Mouse (Mus musculus): ENCODE measurements around the gene Atg7. TPM values are rescaled to one million over a fixed set of nuclear protein-coding genes. Genes with fewer than 3 reads are reported as not detected.

Atg7 gene
- polyA plus RNA-seq, 1 experiment from 2014 or later, result 17.7 TPM

DNA sequence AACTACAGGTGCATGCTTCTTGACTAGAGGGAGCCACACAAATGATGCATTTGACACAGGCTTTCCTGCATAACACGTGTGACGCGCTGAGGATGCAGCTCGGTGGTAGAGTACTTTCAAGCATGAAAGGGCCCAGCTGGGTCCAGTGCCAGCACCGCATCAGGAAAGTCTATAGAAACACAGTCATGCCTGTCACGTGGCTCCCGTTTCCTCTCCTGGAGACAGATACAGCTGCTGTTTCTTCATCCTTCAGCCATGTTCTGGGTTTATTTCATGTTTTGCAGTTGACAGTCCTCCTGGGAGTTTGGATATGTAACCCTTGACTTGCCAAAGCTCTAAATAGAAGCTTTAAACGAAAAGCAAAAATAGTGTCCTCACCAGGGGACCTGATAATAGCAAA lies 135.8 kb downstream of the Atg7 start:
- Histone ChIP-seq H3K27ac (no peak overlapping the region), H3K36me3 (replicated peaks) (no peaks in the 10 kb centered on the region), H3K9me3 (no peaks in the 10 kb centered on the region), H3K4me2 (no peak overlapping the region), H3K9ac (no peak overlapping the region), H3K27me3 (replicated peaks) (no peaks in the 10 kb centered on the region), H3K4me1 (peaks cover 19% of the 10 kb centered on the region), H3K4me3 (no peak overlapping the region)
- 36% methylated on average over 8 of the region's 8 CpGs for WGBS
- ATAC-seq (replicated peaks), result no peak

DNA sequence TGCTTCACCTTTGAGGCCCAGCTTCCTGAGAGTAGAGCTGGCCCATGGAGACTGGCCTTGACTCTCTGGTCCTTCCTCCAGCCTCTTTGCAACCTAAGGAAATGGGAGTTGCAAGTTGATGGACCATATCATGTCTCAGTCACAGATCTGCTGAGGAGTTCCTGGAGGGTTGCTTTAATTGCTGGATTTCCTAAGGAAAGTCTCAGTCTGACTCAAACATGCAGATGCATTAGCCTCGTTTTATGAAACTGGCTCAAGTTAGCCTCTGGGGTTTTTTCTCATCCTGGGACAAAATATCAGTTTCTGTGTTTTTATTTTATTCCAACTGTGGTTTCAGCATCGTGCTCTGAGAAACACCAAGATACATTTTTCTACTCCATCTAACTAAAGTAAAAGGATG lies 137.7 kb downstream of the Atg7 start:
- Histone ChIP-seq H3K4me1 (peaks cover 19% of the 10 kb centered on the region), H3K9me3 (no peaks in the 10 kb centered on the region), H3K36me3 (replicated peaks) (no peaks in the 10 kb centered on the region), H3K4me3 (no peak overlapping the region), H3K27ac (no peak overlapping the region), H3K4me2 (no peak overlapping the region), H3K27me3 (replicated peaks) (no peaks in the 10 kb centered on the region), H3K9ac (no peak overlapping the region)
- ATAC-seq (replicated peaks), result no peak
- WGBS, result 80% methylated on average over 2 of the region's 2 CpGs

DNA sequence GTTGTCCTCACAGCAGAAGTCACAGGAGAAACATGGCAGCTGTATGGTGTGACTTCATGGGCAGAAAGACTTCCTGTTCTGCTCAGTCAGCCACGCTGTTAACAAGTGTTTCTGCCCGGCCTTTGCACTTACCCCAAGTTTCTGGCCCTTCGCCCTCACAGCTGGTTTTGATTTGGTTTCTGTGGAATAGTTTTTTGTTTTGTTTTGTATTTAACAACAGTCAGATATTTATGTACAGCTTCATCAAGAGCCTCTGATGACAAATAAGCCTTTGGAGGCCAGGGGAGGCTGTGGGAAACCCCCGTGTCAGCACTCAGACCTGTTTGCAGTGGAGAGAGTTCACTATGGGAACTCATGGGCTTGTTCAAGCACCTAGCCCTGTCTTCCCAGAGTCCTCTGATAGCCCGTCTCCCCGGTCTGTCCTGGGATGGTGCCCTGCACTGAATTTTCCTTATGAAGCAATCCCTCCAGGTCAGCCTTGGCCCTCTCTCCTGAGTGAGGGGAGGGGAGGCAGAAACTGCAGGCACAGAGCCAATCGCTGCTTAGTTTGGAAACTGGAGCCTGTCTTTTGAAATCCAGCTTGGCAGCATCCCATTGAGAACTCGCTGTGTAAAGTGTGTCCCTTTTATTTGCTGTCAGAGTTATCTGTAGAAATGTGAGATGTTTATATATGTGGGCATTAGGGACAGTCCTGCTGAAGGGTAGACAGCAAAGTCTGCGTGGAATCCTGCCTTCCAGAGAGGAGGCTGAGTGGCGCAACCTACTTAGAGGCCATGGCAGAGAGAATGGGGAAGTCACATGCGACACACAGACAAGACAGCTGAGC lies 138.7 kb downstream of the Atg7 start:
- H3K9ac ChIP-seq, result no peak overlapping the region; the same call in 1 of the 2 replicates
- H3K36me3 ChIP-seq (replicated peaks), result no peaks in the 10 kb centered on the region
- H3K4me3 ChIP-seq, result no peak overlapping the region
- H3K4me2 ChIP-seq, result no peak overlapping the region
- 37% methylated on average over 11 of the region's 11 CpGs for WGBS
- no peaks in the 10 kb centered on the region for H3K9me3 ChIP-seq
- peaks cover 19% of the 10 kb centered on the region for H3K4me1 ChIP-seq
- no peak for ATAC-seq (replicated peaks)
- H3K27ac ChIP-seq, result peak overlapping the region; percentile 12; the same call in 1 of the 2 replicates
- no peaks in the 10 kb centered on the region for H3K27me3 ChIP-seq (replicated peaks)

DNA sequence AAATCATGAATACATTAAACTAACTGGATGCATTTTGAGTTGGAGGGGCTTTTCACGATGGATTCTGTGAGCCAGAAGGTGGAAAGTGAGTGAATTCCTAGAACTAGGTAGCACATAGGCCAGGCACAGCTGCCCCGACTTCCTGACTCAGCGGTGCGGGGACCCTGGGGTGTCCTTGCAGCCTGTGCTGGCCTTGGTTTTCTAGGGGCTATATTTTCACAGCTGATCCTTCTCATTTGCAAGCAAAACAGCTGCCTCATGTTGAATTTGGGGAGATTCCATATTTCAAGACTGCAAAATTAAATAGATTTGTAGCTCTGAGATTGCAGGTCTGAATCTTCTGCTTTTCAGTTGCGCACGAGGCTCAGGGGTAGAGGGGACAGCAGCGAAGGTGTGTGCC lies 139.6 kb downstream of the Atg7 start:
- no peak overlapping the region for H3K9ac ChIP-seq
- WGBS, result 70% methylated on average over 7 of the region's 7 CpGs
- no peaks in the 10 kb centered on the region for H3K9me3 ChIP-seq
- H3K36me3 ChIP-seq (replicated peaks), result no peaks in the 10 kb centered on the region
- ATAC-seq (replicated peaks), result no peak
- no peak overlapping the region for H3K27ac ChIP-seq
- peaks cover 19% of the 10 kb centered on the region for H3K4me1 ChIP-seq
- H3K4me2 ChIP-seq, result no peak overlapping the region
- H3K27me3 ChIP-seq (replicated peaks), result no peaks in the 10 kb centered on the region
- H3K4me3 ChIP-seq, result no peak overlapping the region

DNA sequence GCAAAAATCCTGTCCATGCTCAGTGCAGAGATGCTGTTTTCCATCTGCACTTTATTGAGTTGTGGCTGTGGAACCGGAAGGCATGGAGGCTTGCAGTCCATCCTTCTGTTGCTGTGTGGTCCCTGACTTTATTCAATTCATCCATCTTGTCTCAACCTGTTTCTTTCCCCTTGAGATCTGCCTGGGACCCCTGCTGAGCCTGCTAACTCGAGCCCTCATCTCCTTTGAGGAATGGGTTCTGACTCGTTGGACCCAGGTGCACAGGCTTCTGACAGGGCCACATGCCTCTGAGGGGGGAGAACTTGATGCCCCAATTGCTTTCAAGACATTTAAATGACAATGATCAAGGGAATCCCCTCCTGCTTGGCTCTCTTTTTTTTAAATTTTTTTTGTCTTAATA lies 143.6 kb downstream of the Atg7 start:
- no peaks in the 10 kb centered on the region for H3K9me3 ChIP-seq
- H3K4me1 ChIP-seq, result peaks cover 12% of the 10 kb centered on the region
- H3K4me3 ChIP-seq, result no peak overlapping the region
- no peaks in the 10 kb centered on the region for H3K27me3 ChIP-seq (replicated peaks)
- no peak overlapping the region for H3K9ac ChIP-seq
- H3K36me3 ChIP-seq (replicated peaks), result no peaks in the 10 kb centered on the region
- no peak overlapping the region for H3K27ac ChIP-seq
- ATAC-seq (replicated peaks), result no peak
- H3K4me2 ChIP-seq, result no peak overlapping the region
- 38% methylated on average over 3 of the region's 3 CpGs for WGBS

DNA sequence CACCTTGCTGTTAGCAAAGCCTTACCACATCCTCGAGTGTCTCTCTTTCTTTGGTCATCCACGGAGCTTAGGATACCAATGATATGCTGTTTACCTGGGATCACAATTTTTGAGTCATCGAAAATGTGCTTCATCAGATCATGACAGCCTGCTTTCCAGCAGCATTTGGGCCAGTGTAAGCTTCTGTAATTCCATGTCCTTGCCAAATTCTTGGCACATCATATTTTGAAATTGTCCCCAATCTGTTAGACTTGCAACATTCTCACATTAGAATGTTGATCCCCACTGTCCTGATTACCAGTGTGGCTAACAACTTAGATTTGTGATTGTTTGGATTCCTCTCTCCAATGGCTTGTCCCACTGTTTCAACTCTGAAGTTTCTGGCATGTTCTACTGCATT lies 144.7 kb downstream of the Atg7 start:
- no peaks in the 10 kb centered on the region for H3K9me3 ChIP-seq
- H3K4me2 ChIP-seq, result no peak overlapping the region
- peaks cover 2% of the 10 kb centered on the region; the same call in 1 of the 2 replicates for H3K4me1 ChIP-seq
- ATAC-seq (replicated peaks), result no peak
- H3K27ac ChIP-seq, result no peak overlapping the region
- H3K27me3 ChIP-seq (replicated peaks), result no peaks in the 10 kb centered on the region
- WGBS, result 86% methylated on average over 3 of the region's 3 CpGs
- H3K9ac ChIP-seq, result no peak overlapping the region
- no peaks in the 10 kb centered on the region for H3K36me3 ChIP-seq (replicated peaks)
- H3K4me3 ChIP-seq, result no peak overlapping the region

DNA sequence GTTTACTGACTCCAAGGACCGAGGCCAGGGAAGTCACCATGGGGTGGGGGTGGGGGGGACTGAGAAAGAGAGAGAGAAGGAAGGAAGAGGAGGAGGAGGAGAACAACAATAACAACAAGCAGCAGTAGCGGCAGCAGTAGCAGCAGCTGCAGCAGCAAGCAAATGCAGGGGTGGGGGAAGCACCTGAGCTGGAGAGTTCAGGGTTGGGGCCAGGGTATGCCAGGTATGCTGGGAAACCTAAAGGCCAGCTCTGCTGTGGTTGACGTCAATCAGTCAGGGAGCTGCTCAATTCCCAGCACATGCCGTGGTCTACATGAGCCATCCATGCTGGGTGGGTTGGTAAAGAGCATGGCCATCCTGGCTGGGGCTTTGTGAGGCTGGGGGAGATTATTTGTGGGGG lies 145.8 kb downstream of the Atg7 start:
- Histone ChIP-seq H3K4me3 (no peak overlapping the region), H3K36me3 (replicated peaks) (no peaks in the 10 kb centered on the region), H3K9ac (no peak overlapping the region), H3K27ac (no peak overlapping the region), H3K27me3 (replicated peaks) (no peaks in the 10 kb centered on the region), H3K4me2 (no peak overlapping the region), H3K4me1 (no peaks in the 10 kb centered on the region), H3K9me3 (no peaks in the 10 kb centered on the region)
- no peak for ATAC-seq (replicated peaks)
- WGBS, result 75% methylated on average over 4 of the region's 4 CpGs

DNA sequence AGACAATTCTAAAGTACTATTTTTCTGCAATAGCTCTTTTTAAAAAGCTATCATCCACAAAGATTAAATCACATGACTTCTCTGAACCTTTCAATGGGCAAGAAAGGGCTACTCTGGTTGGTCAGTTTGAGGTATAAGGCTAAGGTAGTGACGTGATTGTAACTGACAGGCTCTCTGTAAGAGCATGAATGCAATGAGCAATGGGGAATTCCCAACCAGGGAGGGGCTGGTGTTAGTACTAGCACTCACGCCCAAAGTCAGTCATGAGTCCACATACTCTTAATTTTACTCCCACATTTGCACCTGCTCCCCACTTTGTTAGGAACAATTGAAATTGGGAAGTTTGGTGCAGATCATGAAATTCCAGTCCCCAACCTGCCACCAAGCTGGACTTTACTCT lies 147.2 kb downstream of the Atg7 start:
- WGBS, result 73% methylated on average over 2 of the region's 2 CpGs
- no peak overlapping the region for H3K4me2 ChIP-seq
- no peaks in the 10 kb centered on the region for H3K27me3 ChIP-seq (replicated peaks)
- H3K9ac ChIP-seq, result no peak overlapping the region
- H3K27ac ChIP-seq, result no peak overlapping the region
- no peak overlapping the region for H3K4me3 ChIP-seq
- no peaks in the 10 kb centered on the region for H3K9me3 ChIP-seq
- H3K36me3 ChIP-seq (replicated peaks), result no peaks in the 10 kb centered on the region
- no peak for ATAC-seq (replicated peaks)
- no peaks in the 10 kb centered on the region for H3K4me1 ChIP-seq

DNA sequence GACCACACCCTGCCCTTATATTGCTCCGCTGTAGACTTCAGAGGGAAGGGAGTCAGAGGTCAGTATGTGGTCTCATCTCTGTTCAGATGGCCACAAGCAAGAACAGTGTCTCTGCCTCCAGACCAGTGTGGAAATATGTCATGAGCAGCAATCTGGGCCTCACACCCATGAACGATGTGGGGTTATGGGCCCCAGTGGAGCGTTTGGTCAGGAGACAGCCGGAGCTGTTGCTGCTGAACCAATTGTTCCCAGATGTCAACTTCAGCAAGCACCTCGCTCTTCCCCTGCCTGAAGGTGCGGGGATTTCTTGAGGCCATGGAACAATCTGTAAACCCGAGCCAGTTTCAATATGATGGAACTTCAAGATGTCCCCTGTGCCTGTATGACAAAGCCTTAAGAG lies 148.0 kb downstream of the Atg7 start:
- no peak overlapping the region for H3K4me2 ChIP-seq
- H3K9ac ChIP-seq, result no peak overlapping the region
- H3K9me3 ChIP-seq, result no peaks in the 10 kb centered on the region
- 93% methylated on average over 7 of the region's 7 CpGs for WGBS
- H3K4me3 ChIP-seq, result no peak overlapping the region
- H3K36me3 ChIP-seq (replicated peaks), result no peaks in the 10 kb centered on the region
- ATAC-seq (replicated peaks), result no peak
- no peaks in the 10 kb centered on the region for H3K27me3 ChIP-seq (replicated peaks)
- H3K4me1 ChIP-seq, result no peaks in the 10 kb centered on the region
- H3K27ac ChIP-seq, result no peak overlapping the region

DNA sequence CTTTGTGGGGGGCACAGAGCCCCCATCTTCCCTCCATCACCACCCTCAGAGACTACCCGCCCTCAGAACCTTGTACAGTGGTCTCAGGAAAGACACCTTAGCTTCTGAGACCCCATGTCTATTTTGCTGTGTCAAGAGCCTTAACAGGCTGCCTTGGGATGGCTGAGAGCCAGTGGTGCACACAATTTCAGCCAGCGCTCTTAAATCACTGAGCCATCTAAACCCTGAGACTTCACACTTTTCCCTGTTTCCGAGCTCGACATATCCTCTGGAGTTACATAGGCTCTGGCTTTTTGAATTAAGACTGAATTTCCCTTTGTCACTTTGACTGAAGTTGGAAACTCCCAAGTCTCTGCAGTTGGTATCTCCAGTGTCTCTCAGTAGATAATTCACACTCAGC lies 148.9 kb downstream of the Atg7 start:
- Histone ChIP-seq H3K4me2 (no peak overlapping the region), H3K27me3 (replicated peaks) (no peaks in the 10 kb centered on the region), H3K4me3 (no peak overlapping the region), H3K9me3 (no peaks in the 10 kb centered on the region), H3K4me1 (no peaks in the 10 kb centered on the region), H3K9ac (no peak overlapping the region), H3K36me3 (replicated peaks) (no peaks in the 10 kb centered on the region), H3K27ac (no peak overlapping the region)
- no peak for ATAC-seq (replicated peaks)
- WGBS, result 91% methylated on average over 4 of the region's 4 CpGs

DNA sequence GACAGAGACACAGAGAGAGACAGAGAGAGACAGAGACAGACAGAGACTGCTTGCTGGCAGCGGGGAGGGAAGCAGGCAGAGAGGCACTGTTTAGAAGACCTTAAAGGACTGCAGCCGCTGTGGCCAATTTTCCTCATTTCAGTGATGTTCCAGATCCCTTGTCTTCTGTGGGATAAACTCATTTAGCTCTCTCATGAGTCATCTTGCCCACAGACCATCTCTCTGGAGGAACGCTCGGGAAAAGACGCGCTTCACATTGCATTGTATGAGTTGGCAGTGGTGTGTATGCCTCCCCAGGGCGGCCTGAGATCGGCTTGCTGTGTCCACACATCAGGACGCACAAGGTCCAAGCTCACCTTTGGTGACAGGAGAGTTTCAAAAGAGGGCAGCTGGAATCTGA lies 151.8 kb downstream of the Atg7 start:
- WGBS, result 95% methylated on average over 9 of the region's 9 CpGs
- H3K9ac ChIP-seq, result no peak overlapping the region

DNA sequence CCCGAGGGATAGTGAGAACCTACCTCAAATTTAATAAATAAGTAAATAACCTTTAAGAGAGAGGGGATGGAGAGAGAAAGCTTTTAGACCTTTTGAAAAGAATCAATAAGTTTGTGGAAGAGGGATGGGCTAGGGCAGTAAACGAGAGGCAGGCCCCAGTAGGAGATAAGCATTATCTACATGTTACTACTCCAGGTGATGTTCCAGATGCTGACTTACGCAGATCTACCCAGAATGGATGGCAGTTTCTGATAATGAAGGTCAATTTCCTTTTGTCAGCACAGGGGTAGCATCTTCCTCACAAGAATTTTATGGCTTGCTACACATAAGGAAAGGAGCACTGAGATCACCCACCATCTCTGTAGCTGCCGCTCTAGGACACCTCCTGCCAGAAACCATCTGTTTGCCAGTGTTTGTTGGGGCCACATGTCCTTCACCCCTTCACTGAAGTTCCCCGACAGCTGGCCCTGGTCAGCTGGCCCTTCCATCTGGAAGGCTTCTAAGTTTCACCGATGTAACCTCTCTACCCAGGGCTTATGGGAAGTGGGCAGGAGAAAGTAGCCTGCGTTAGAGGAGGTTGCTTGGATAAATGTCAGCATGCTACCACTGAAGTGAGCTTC lies 152.9 kb downstream of the Atg7 start:
- H3K9me3 ChIP-seq, result no peaks in the 10 kb centered on the region
- H3K4me1 ChIP-seq, result no peaks in the 10 kb centered on the region
- H3K27me3 ChIP-seq (replicated peaks), result no peaks in the 10 kb centered on the region
- no peak overlapping the region for H3K27ac ChIP-seq
- H3K9ac ChIP-seq, result no peak overlapping the region
- no peak overlapping the region for H3K4me2 ChIP-seq
- ATAC-seq (replicated peaks), result no peak
- H3K4me3 ChIP-seq, result no peak overlapping the region
- no peaks in the 10 kb centered on the region for H3K36me3 ChIP-seq (replicated peaks)
- 94% methylated on average over 7 of the region's 7 CpGs for WGBS

More for the DNA sequence above, 151.8 kb downstream of the Atg7 start:
- no peaks in the 10 kb centered on the region for H3K36me3 ChIP-seq (replicated peaks)
- no peaks in the 10 kb centered on the region for H3K4me1 ChIP-seq
- no peak overlapping the region for H3K4me2 ChIP-seq
- H3K27ac ChIP-seq, result no peak overlapping the region
- H3K27me3 ChIP-seq (replicated peaks), result no peaks in the 10 kb centered on the region
- H3K9me3 ChIP-seq, result no peaks in the 10 kb centered on the region
- no peak for ATAC-seq (replicated peaks)
- no peak overlapping the region for H3K4me3 ChIP-seq

DNA sequence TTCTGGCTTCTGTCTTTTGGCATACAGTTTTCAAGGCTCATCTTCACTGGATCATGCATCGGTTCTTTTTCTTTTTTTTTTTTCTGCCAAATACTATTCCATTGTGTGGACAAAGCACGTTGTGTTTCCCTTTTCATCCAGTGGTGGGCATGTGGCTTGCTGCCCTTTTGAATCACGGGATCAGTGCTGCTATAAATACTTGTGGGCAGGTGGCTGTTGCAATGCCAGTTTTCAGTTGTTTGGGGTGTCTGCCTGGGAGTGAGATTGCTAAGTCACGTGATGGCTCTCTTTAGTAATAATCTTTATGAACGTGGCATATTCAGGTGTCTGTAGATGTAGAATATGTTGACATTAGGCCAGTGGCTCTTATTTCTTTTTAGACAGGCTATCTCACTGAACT lies 155.0 kb downstream of the Atg7 start:
- H3K27ac ChIP-seq, result no peak overlapping the region
- no peaks in the 10 kb centered on the region for H3K9me3 ChIP-seq
- H3K36me3 ChIP-seq (replicated peaks), result no peaks in the 10 kb centered on the region
- H3K4me2 ChIP-seq, result no peak overlapping the region
- ATAC-seq (replicated peaks), result no peak
- WGBS, result 74% methylated on average over 5 of the region's 5 CpGs
- H3K27me3 ChIP-seq (replicated peaks), result no peaks in the 10 kb centered on the region
- no peaks in the 10 kb centered on the region for H3K4me1 ChIP-seq
- H3K4me3 ChIP-seq, result no peak overlapping the region
- H3K9ac ChIP-seq, result no peak overlapping the region
